Mouse (Mus musculus) heart, postnatal 0 days (tissue): ENCODE measurements around the gene 2700097O09Rik.

Source experiments
- CTCF ChIP-seq: IDR thresholded peaks from 2 replicates; pipeline ENCODE4 v1.5.1; 2016; ENCODE audit warnings: antibody characterized with exemption, control low read depth, low read depth
- EP300 ChIP-seq: IDR thresholded peaks from 2 replicates; pipeline ENCODE4 v1.6.1; 2016; ENCODE audit warnings: antibody characterized with exemption, low read depth

- TF ChIP-seq CTCF, result no peak
- no peak for TF ChIP-seq EP300
Observed at GRCm38 (mm10) chr12:55019421-55019877, 60.5 kb downstream of the 2700097O09Rik start.
